Mouse (Mus musculus): Measurements from ENCODE around the gene Rnf208. TPM values are rescaled to one million over a fixed set of nuclear protein-coding genes. Genes with fewer than 3 reads are reported as not detected.

The Rnf208 gene
- total RNA-seq, 2 experiments from 2014 or later, result 195 to 202 TPM

Other genes with a start within 250 kb of the Rnf208 start
- 1,000 to 10,000 TPM in 1 of 2 experiments, 100 to 1,000 TPM in 1; 982 to 1,031 TPM for gene Nsmf, start 187.9 kb upstream of the Rnf208 start, total RNA-seq (2021)
- gene Entpd8, start 162.0 kb upstream of the Rnf208 start, total RNA-seq (2021), result not detected
- not detected for gene Noxa1, start 147.1 kb upstream of the Rnf208 start, total RNA-seq (2021)
- 10 to 100 TPM; 38.1 to 49.8 TPM for gene Nrarp, start 61.5 kb upstream of the Rnf208 start, total RNA-seq (2021)
- 1 to 10 TPM; 1.7 to 2.0 TPM for gene Tor4a, start 45.4 kb upstream of the Rnf208 start, total RNA-seq (2021)
- gene Nelfb, start 30.8 kb upstream of the Rnf208 start, total RNA-seq (2021), result 10 to 100 TPM; 50.7 to 51.7 TPM
- not detected for gene Stpg3, start 27.6 kb upstream of the Rnf208 start, total RNA-seq (2021)
- not detected for gene Fam166a, start 23.5 kb upstream of the Rnf208 start, total RNA-seq (2021)
- 100 to 1,000 TPM; 415 to 455 TPM for gene Tubb4b, start 17.6 kb upstream of the Rnf208 start, total RNA-seq (2021)
- gene Slc34a3, start 7.9 kb upstream of the Rnf208 start, total RNA-seq (2021), result not detected
- gene Rnf224, start 5.5 kb upstream of the Rnf208 start, total RNA-seq (2021), result not detected
- gene Cysrt1, start 197 bp downstream of the Rnf208 start, total RNA-seq (2021), result not detected
- gene AL732309.1, start 4.6 kb downstream of the Rnf208 start, total RNA-seq (2021), result 1 to 10 TPM; 3.6 to 3.7 TPM
- gene Tmem203, start 13.2 kb downstream of the Rnf208 start, total RNA-seq (2021), result 10 to 100 TPM; 34.3 to 38.0 TPM
- gene Tprn, start 20.4 kb downstream of the Rnf208 start, total RNA-seq (2021), result 10 to 100 TPM; 21.1 to 23.2 TPM
- gene Ssna1, start 30.2 kb downstream of the Rnf208 start, total RNA-seq (2021), result 10 to 100 TPM; 69.1 to 70.1 TPM
- gene Anapc2, start 30.2 kb downstream of the Rnf208 start, total RNA-seq (2021), result 10 to 100 TPM; 66.6 to 72.1 TPM
- not detected for gene Tmem210, start 45.9 kb downstream of the Rnf208 start, total RNA-seq (2021)
- not detected for gene Lrrc26, start 47.7 kb downstream of the Rnf208 start, total RNA-seq (2021)
- 100 to 1,000 TPM; 419 to 451 TPM for gene Grin1, start 76.9 kb downstream of the Rnf208 start, total RNA-seq (2021)
- 10 to 100 TPM; 49.0 to 59.9 TPM for gene Man1b1, start 90.1 kb downstream of the Rnf208 start, total RNA-seq (2021)
- 10 to 100 TPM; 24.7 to 29.4 TPM for gene Dpp7, start 114.1 kb downstream of the Rnf208 start, total RNA-seq (2021)
- 10 to 100 TPM in 1 of 2 experiments, 1 to 10 TPM in 1; 9.2 to 11.8 TPM for gene Uap1l1, start 123.4 kb downstream of the Rnf208 start, total RNA-seq (2021)
- 10 to 100 TPM; 11.9 to 15.3 TPM for gene Sapcd2, start 130.1 kb downstream of the Rnf208 start, total RNA-seq (2021)
- 10 to 100 TPM; 22.3 to 23.4 TPM for gene Entpd2, start 153.6 kb downstream of the Rnf208 start, total RNA-seq (2021)
- gene Npdc1, start 157.1 kb downstream of the Rnf208 start, total RNA-seq (2021), result 100 to 1,000 TPM; 402 to 418 TPM
- under 1 TPM; 0.31 to 0.81 TPM for gene Fut7, start 181.0 kb downstream of the Rnf208 start, total RNA-seq (2021)
- gene Abca2, start 186.4 kb downstream of the Rnf208 start, total RNA-seq (2021), result 100 to 1,000 TPM; 140 to 141 TPM
- under 1 TPM in 1 of 2 experiments, not detected in 1; 0.58 TPM for gene Clic3, start 214.6 kb downstream of the Rnf208 start, total RNA-seq (2021)
- gene Paxx, start 218.8 kb downstream of the Rnf208 start, total RNA-seq (2021), result 10 to 100 TPM; 52.1 to 57.7 TPM
- 100 to 1,000 TPM; 234 to 420 TPM for gene Ptgds, start 227.8 kb downstream of the Rnf208 start, total RNA-seq (2021)